13 mouse cellular contexts compared by ENCODE assay signal in genomic region chr6:117279297-117279696, GRCm38 (mm10).
DNase-seq lines count a peak whose midpoint lies in the region; ATAC-seq and TF ChIP-seq lines count a peak whose summit lies in the region.
"Had no signal": no experiment of that assay in that cellular context is flagged by ENCODE, and none has a peak within 500 bp of the region (broad histone marks: within the 10 kb centered on the region; RNA-seq: fewer than 3 reads in every experiment).

No protein-coding gene starts in this region.

- H3K36me3 ChIP-seq in lung, postnatal 0 days (ENCODE audit: insufficient read depth, low read length) = no peaks in the 10 kb centered on the region
- H3K36me3 ChIP-seq in intestine, embryonic 15.5 days = no peaks in the 10 kb centered on the region
- H3K36me3 ChIP-seq: hindbrain, embryonic 13.5 days had no signal

- no peak overlapping the region for H3K9ac ChIP-seq in lung, postnatal 0 days (replicated peaks; ENCODE audit: low read depth)
- no peak overlapping the region for H3K9ac ChIP-seq in intestine, embryonic 15.5 days
- H3K9ac ChIP-seq: hindbrain, embryonic 13.5 days; lung, embryonic 14.5 days had no signal

- peak; percentile 10; the same call in 1 of the 2 replicates for TF ChIP-seq CTCF in lung, postnatal 0 days (IDR thresholded peaks at IDR 0.05)

- H3K9me3 ChIP-seq in lung, postnatal 0 days (ENCODE audit: low read length) = no peaks in the 10 kb centered on the region
- no peaks in the 10 kb centered on the region for H3K9me3 ChIP-seq in intestine, embryonic 15.5 days
- H3K9me3 ChIP-seq: hindbrain, embryonic 13.5 days had no signal

- H3K4me3 ChIP-seq in lung, postnatal 0 days (ENCODE audit: low read depth, low read length) = no peak overlapping the region
- H3K4me3 ChIP-seq in intestine, embryonic 15.5 days (replicated peaks) = no peak overlapping the region
- H3K4me3 ChIP-seq: hindbrain, embryonic 13.5 days had no signal

- ATAC-seq in frontal cortex, adult (ENCODE audit: low TSS enrichment) = peak; percentile 98
- ATAC-seq in lung, postnatal 0 days = no peak
- no peak for ATAC-seq in megakaryocyte-erythroid progenitor cell, adult 5-6 weeks (replicated peaks; ENCODE audit: low FRiP score, low TSS enrichment, poor library complexity, severe bottlenecking)
- no peak for ATAC-seq in intestine, embryonic 15.5 days

- no peak overlapping the region for H3K4me2 ChIP-seq in lung, postnatal 0 days (replicated peaks; ENCODE audit: low read depth, low read length)
- no peak overlapping the region for H3K4me2 ChIP-seq in intestine, embryonic 15.5 days (replicated peaks)
- H3K4me2 ChIP-seq: hindbrain, embryonic 13.5 days; lung, embryonic 14.5 days had no signal

- no peak for TF ChIP-seq EP300 in lung, postnatal 0 days (IDR thresholded peaks at IDR 0.05)

- no peak for DNase-seq in frontal cortex, postnatal 25 days (ENCODE audit: low spot score in 2 of 2)
- DNase-seq in lung, postnatal 0 days (ENCODE audit: low spot score) = no peak
- no peak for DNase-seq in lung, adult 18-20 months
- DNase-seq in cerebellum, adult 9-10 months = peak; percentile 29
- DNase-seq in heart, postnatal 25 days (ENCODE audit: low spot score) = peak; percentile 23
- DNase-seq: adrenal gland, adult 2 months; B cell, adult 2 months; kidney, postnatal 14 days; lung, embryonic 14.5 days had no signal

- intact Hi-C loops in heart, postnatal 25 days (cut with DNase I) = no loop called here

- H3K4me1 ChIP-seq in lung, postnatal 0 days (ENCODE audit: insufficient read depth, low read depth, low read length) = no peaks in the 10 kb centered on the region
- no peaks in the 10 kb centered on the region for H3K4me1 ChIP-seq in intestine, embryonic 15.5 days (replicated peaks)

- H3K27ac ChIP-seq in lung, postnatal 0 days (ENCODE audit: low read length) = no peak overlapping the region
- no peak overlapping the region for H3K27ac ChIP-seq in intestine, embryonic 15.5 days
- H3K27ac ChIP-seq: hindbrain, embryonic 13.5 days had no signal

- no peaks in the 10 kb centered on the region for H3K27me3 ChIP-seq in lung, postnatal 0 days (replicated peaks; ENCODE audit: insufficient read depth, low read length)
- H3K27me3 ChIP-seq in intestine, embryonic 15.5 days (replicated peaks) = no peaks in the 10 kb centered on the region
- H3K27me3 ChIP-seq: hindbrain, embryonic 13.5 days had no signal

Comparison
In these comparisons a context has a peak if more than half of its experiments do, and no peak if none do; other contexts are left out.
1. DNase-seq: peak in cerebellum, adult 9-10 months (single experiment) and heart, postnatal 25 days (single experiment); none in frontal cortex, postnatal 25 days (0 of 2), lung, postnatal 0 days (single experiment) and lung, adult 18-20 months (0 of 2).